11 mouse cellular contexts compared by ENCODE assay signal in the genomic region with DNA sequence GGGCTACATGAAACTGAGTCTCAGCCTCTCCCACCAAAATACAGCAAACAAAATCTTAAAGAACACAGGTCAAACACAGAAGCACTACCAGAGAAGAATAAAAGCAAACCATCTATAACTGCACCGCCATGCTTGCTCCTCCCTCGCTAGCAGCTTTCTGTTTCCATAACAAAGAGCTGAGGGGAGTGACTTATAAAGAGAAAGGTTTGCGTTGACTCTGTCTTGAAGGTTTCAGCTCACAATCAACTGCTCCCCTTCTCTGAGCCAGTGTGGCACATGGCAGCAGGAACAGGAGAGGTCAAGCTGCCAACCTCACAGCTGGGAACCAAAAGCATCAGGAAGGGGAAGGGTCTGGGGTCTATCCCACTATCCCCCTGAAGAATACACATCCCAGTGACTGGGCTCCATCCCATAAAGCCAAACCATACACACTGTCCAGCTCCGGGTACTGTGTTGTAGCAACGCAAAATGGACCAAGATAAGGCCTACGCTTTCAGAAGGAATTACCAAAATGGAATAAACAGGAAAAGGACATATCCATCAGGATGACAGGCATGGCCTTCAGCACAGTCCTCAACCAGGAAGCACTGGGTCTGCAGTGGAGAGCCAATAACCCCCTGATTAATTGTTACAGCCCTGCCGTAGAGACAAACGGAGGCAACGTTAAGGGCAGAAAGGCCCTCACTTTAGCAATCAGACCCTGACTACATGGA. TPM values are rescaled to one million over a fixed set of nuclear protein-coding genes. Genes with fewer than 3 reads are reported as not detected.
DNase-seq lines count a peak whose midpoint lies in the region; ATAC-seq and TF ChIP-seq lines count a peak whose summit lies in the region.
"Had no signal": no experiment of that assay in that cellular context is flagged by ENCODE, and none has a peak within 500 bp of the region (broad histone marks: within the 10 kb centered on the region; RNA-seq: fewer than 3 reads in every experiment).

No protein-coding gene starts in this region.

- no peak for TF ChIP-seq POLR2A in bone marrow, adult 2 months (IDR thresholded peaks at IDR 0.05; ENCODE audit: borderline replicate concordance, control insufficient read depth, low read depth, low read length)

- no peak overlapping the region; the same call in 1 of the 2 replicates for H3K4me2 ChIP-seq in lung, embryonic 15.5 days
- H3K4me2 ChIP-seq in midbrain, embryonic 14.5 days (ENCODE audit: low read length): peak overlapping the region; percentile 48; the same call in 1 of the 2 replicates

- TF ChIP-seq CTCF in bone marrow, adult 2 months (IDR thresholded peaks at IDR 0.05; ENCODE audit: control insufficient read depth, insufficient read depth, low read length): no peak

- H3K27ac ChIP-seq in lung, embryonic 15.5 days: peak overlapping the region; percentile 79
- peak overlapping the region; percentile 72 for H3K27ac ChIP-seq in bone marrow, adult 2 months (ENCODE audit: control insufficient read depth, insufficient read depth, low read depth, low read length, poor library complexity)
- H3K27ac ChIP-seq in midbrain, embryonic 14.5 days (replicated peaks; ENCODE audit: low read depth, low read length): peak overlapping the region; percentile 20
- H3K27ac ChIP-seq in forebrain, embryonic 10.5 days: no peak overlapping the region
- H3K27ac ChIP-seq: gastrocnemius, adult 2 months; kidney, postnatal 0 days had no signal

- H3K9me3 ChIP-seq in lung, embryonic 15.5 days: no peaks in the 10 kb centered on the region
- H3K9me3 ChIP-seq in midbrain, embryonic 14.5 days (ENCODE audit: control insufficient read depth, low read length): no peaks in the 10 kb centered on the region
- H3K9me3 ChIP-seq in forebrain, embryonic 10.5 days: no peaks in the 10 kb centered on the region

- DNase-seq in lung, postnatal 14 days: no peak
- DNase-seq in ES-CJ7 (ENCODE audit: low read depth, low spot score): peak; percentile 70
- DNase-seq in midbrain, embryonic 14.5 days: no peak
- no peak for DNase-seq in cerebellum, postnatal 25 days
- no peak for DNase-seq in forebrain, embryonic 10.5 days (ENCODE audit: extremely low spot score, low spot score)
- DNase-seq: cerebellum, adult 8-10 months; gastrocnemius, adult 2 months; lung, postnatal 36 days had no signal

- no peak overlapping the region for H3K4me3 ChIP-seq in lung, embryonic 15.5 days
- no peak overlapping the region for H3K4me3 ChIP-seq in bone marrow, adult 2 months (replicated peaks; ENCODE audit: control insufficient read depth, low read depth, low read length)
- H3K4me3 ChIP-seq in midbrain, embryonic 14.5 days (replicated peaks; ENCODE audit: low read depth, low read length): no peak overlapping the region
- H3K4me3 ChIP-seq in forebrain, embryonic 10.5 days: no peak overlapping the region
- H3K4me3 ChIP-seq: gastrocnemius, adult 2 months had no signal

- 52% methylated on average over 9 of the region's 9 CpGs for WGBS in lung, embryonic 15.5 days
- WGBS in bone marrow, adult 2 months: 72% methylated on average over 9 of the region's 9 CpGs
- WGBS in midbrain, embryonic 14.5 days: 77% methylated on average over 9 of the region's 9 CpGs
- WGBS in forebrain, embryonic 10.5 days: 81% methylated on average over 9 of the region's 9 CpGs

- H3K4me1 ChIP-seq in lung, embryonic 15.5 days: peaks cover 49% of the 10 kb centered on the region
- peaks cover 26% of the 10 kb centered on the region for H3K4me1 ChIP-seq in bone marrow, adult 2 months (ENCODE audit: control insufficient read depth, insufficient read depth, low read length)
- peaks cover 19% of the 10 kb centered on the region; the same call in 1 of the 2 replicates for H3K4me1 ChIP-seq in midbrain, embryonic 14.5 days (ENCODE audit: control insufficient read depth, insufficient read depth, low read length)
- H3K4me1 ChIP-seq in forebrain, embryonic 10.5 days: peaks cover 33% of the 10 kb centered on the region

- H3K9ac ChIP-seq in lung, embryonic 15.5 days: no peak overlapping the region
- H3K9ac ChIP-seq in midbrain, embryonic 14.5 days (replicated peaks; ENCODE audit: low read length): no peak overlapping the region

- H3K27me3 ChIP-seq in lung, embryonic 15.5 days: no peaks in the 10 kb centered on the region
- no peaks in the 10 kb centered on the region for H3K27me3 ChIP-seq in midbrain, embryonic 14.5 days (ENCODE audit: control insufficient read depth, insufficient read depth, low read length)
- no peaks in the 10 kb centered on the region for H3K27me3 ChIP-seq in forebrain, embryonic 10.5 days (ENCODE audit: poor library complexity, severe bottlenecking)

- H3K36me3 ChIP-seq in lung, embryonic 15.5 days: no peaks in the 10 kb centered on the region
- no peaks in the 10 kb centered on the region for H3K36me3 ChIP-seq in midbrain, embryonic 14.5 days (ENCODE audit: control insufficient read depth, insufficient read depth, low read length)
- H3K36me3 ChIP-seq in forebrain, embryonic 10.5 days (replicated peaks): no peaks in the 10 kb centered on the region

- peak; percentile 43 for ATAC-seq in lung, embryonic 15.5 days (ENCODE audit: borderline replicate concordance, extremely low read depth, low FRiP score, low TSS enrichment)
- ATAC-seq in midbrain, embryonic 14.5 days (ENCODE audit: low FRiP score, low TSS enrichment): no peak

RNA-seq across cellular contexts. Expression of a gene that starts 44.8 kb away (rescaled TPM):
- polyA plus RNA-seq in lung, embryonic 15.5 days (2015; fragmentation: Nextera tagmentation; extraction: Ambion mirVana): 48.4 and 50.2 TPM in 2 replicates
- polyA plus RNA-seq in bone marrow, adult 2 months (2011; ENCODE audit: insufficient read depth, insufficient read length, low replicate concordance, missing spikeins): 2.6 and 11.1 TPM in 2 replicates
- 101 and 104 TPM in 2 replicates for polyA plus RNA-seq in midbrain, embryonic 14.5 days (2014; fragmentation: Nextera tagmentation; extraction: Ambion mirVana)
- 69.1 and 69.8 TPM in 2 replicates for polyA plus RNA-seq in forebrain, embryonic 10.5 days (2016; fragmentation: Nextera tagmentation; extraction: Ambion mirVana)
